Mouse (Mus musculus) CH12.LX (cell line): Measurements from ENCODE around the gene Cradd. TPM values are rescaled to one million over a fixed set of nuclear protein-coding genes. Genes with fewer than 3 reads are reported as not detected.

Experiments used
- DNase-seq: peaks from one replicate; pipeline ENCODE4 v3.0.0-alpha.2; 2013; ENCODE audit errors: extremely low read depth
- H3K27ac ChIP-seq: 2 replicates; pipeline ENCODE4 v1.5.1; 2012; ENCODE audit warnings: low read depth, mild to moderate bottlenecking, control low read depth, moderate library complexity; ENCODE audit not compliant: insufficient read depth
- H3K27me3 ChIP-seq: replicated peaks from 2 replicates; pipeline ENCODE3; 2012; ENCODE audit warnings: inconsistent platforms
- H3K36me3 ChIP-seq, 2 experiments: replicated peaks in 1 of 2; 2 replicates each; pipeline versions ENCODE3 to v1.6.1; 2012; ENCODE audit warnings: inconsistent platforms in 1 of 2, low read length in 1 of 2, mild to moderate bottlenecking in 1 of 2, mixed read lengths in 1 of 2, moderate library complexity in 1 of 2; ENCODE audit not compliant: control insufficient read depth in 1 of 2, insufficient read depth in 1 of 2
- H3K4me1 ChIP-seq, 2 experiments: 2 replicates each; pipeline ENCODE4 v1.6.1; 2012; ENCODE audit warnings: inconsistent platforms in 1 of 2, moderate library complexity in 1 of 2; ENCODE audit not compliant: insufficient read depth in 2 of 2, control insufficient read depth in 1 of 2
- H3K4me2 ChIP-seq: 2 replicates; pipeline ENCODE4 v1.6.1; 2012; ENCODE audit warnings: low read depth, mild to moderate bottlenecking, control low read depth; ENCODE audit not compliant: poor library complexity, insufficient read depth, severe bottlenecking
- H3K4me3 ChIP-seq, 3 experiments: fragments of 150-350 bp in 1 of 3; sonication (generic) in 1 of 3; replicated peaks in 1 of 3; 2 replicates each; pipeline versions ENCODE3 to v1.5.1; 2011 to 2012; ENCODE audit warnings: low read depth in 2 of 3, low read length in 2 of 3, mild to moderate bottlenecking in 2 of 3, moderate library complexity in 2 of 3, control low read depth in 1 of 3, improper control_type of control experiment in 1 of 3, inconsistent platforms in 1 of 3, mixed read lengths in 1 of 3; ENCODE audit not compliant: poor library complexity in 1 of 3
- H3K79me2 ChIP-seq: replicated peaks from 2 replicates; pipeline ENCODE4 v1.6.1; 2012; ENCODE audit warnings: mild to moderate bottlenecking, moderate library complexity; ENCODE audit not compliant: control insufficient read depth, poor library complexity, insufficient read depth, severe bottlenecking; ENCODE audit errors: extremely low read depth
- H3K9ac ChIP-seq: 2 replicates; pipeline ENCODE4 v1.6.1; 2012; ENCODE audit warnings: low read depth, mild to moderate bottlenecking, control low read depth, moderate library complexity; ENCODE audit not compliant: insufficient read depth
- H3K9me3 ChIP-seq: replicated peaks from 2 replicates; pipeline ENCODE3; 2012; ENCODE audit warnings: low read length, inconsistent platforms, mixed read lengths
- BHLHE40 ChIP-seq: IDR thresholded peaks from 2 replicates; pipeline ENCODE4 v1.6.1; 2011; ENCODE audit warnings: mild to moderate bottlenecking, low read depth, low read length, improper control_type of control experiment
- CHD1 ChIP-seq: IDR thresholded peaks from 2 replicates; pipeline ENCODE4 v1.6.1; 2012; ENCODE audit warnings: low read depth, low read length, improper control_type of control experiment, inconsistent platforms
- CHD2 ChIP-seq: IDR thresholded peaks from 2 replicates; pipeline ENCODE4 v1.6.1; 2011; ENCODE audit warnings: low read length, improper control_type of control experiment
- CTCF ChIP-seq, 2 experiments: IDR thresholded peaks in 1 of 2; conservative IDR thresholded peaks in 1 of 2; 2 replicates each; pipeline ENCODE4 v1.5.1; 2011 to 2012; ENCODE audit warnings: low read depth in 2 of 2, low read length in 2 of 2, improper control_type of control experiment in 1 of 2, inconsistent platforms in 1 of 2, mild to moderate bottlenecking in 1 of 2, moderate library complexity in 1 of 2
- ELF1 ChIP-seq: IDR thresholded peaks from 2 replicates; pipeline ENCODE4 v1.6.1; 2014; ENCODE audit warnings: low read depth, mild to moderate bottlenecking, inconsistent platforms, low read length, improper control_type of control experiment
- GABPA ChIP-seq: IDR thresholded peaks from 2 replicates; pipeline ENCODE4 v1.6.1; 2012; ENCODE audit warnings: low read depth, low read length, improper control_type of control experiment, inconsistent platforms; ENCODE audit not compliant: insufficient replicate concordance
- IRF4 ChIP-seq: IDR thresholded peaks from 2 replicates; pipeline ENCODE4 v1.6.1; 2014; ENCODE audit warnings: low read depth, mild to moderate bottlenecking, inconsistent platforms, low read length, improper control_type of control experiment
- JUN ChIP-seq: IDR thresholded peaks from 2 replicates; pipeline ENCODE4 v1.6.1; 2011; ENCODE audit warnings: low read depth, mild to moderate bottlenecking, low read length, improper control_type of control experiment, moderate library complexity; ENCODE audit not compliant: insufficient read depth
- KAT2A ChIP-seq: IDR thresholded peaks from 2 replicates; pipeline ENCODE4 v1.6.1; 2012; ENCODE audit warnings: low read length, improper control_type of control experiment, inconsistent platforms; ENCODE audit not compliant: insufficient replicate concordance
- MAFK ChIP-seq: IDR thresholded peaks from 2 replicates; pipeline ENCODE4 v1.6.1; 2011; ENCODE audit warnings: low read length, improper control_type of control experiment; ENCODE audit not compliant: insufficient replicate concordance
- MXI1 ChIP-seq: IDR thresholded peaks from 2 replicates; pipeline ENCODE4 v1.6.1; 2011; ENCODE audit warnings: mild to moderate bottlenecking, low read depth, low read length, improper control_type of control experiment
- POLR2A ChIP-seq: IDR thresholded peaks from 2 replicates; pipeline ENCODE4 v1.6.1; 2011; ENCODE audit warnings: low read depth, mild to moderate bottlenecking, improper control_type of control experiment, low read length
- POLR2AphosphoS2 ChIP-seq: IDR thresholded peaks from 2 replicates; pipeline ENCODE4 v1.6.1; 2011; ENCODE audit warnings: low read depth, low read length, improper control_type of control experiment
- RAD21 ChIP-seq: IDR thresholded peaks from 2 replicates; pipeline ENCODE4 v1.6.1; 2011; ENCODE audit warnings: low read depth, mild to moderate bottlenecking, low read length, improper control_type of control experiment, moderate library complexity
- SIN3A ChIP-seq: IDR thresholded peaks from 2 replicates; pipeline ENCODE4 v1.6.1; 2012; ENCODE audit warnings: low read length, improper control_type of control experiment, inconsistent platforms
- SMC3 ChIP-seq: IDR thresholded peaks from 2 replicates; pipeline ENCODE4 v1.6.1; 2011; ENCODE audit warnings: low read depth, low read length, improper control_type of control experiment
- UBTF ChIP-seq: IDR thresholded peaks from 2 replicates; pipeline ENCODE4 v1.6.1; 2012; ENCODE audit warnings: low read depth, mild to moderate bottlenecking, inconsistent platforms, low read length, improper control_type of control experiment, moderate library complexity
- USF1 ChIP-seq: IDR thresholded peaks from 2 replicates; pipeline ENCODE4 v1.6.1; 2014; ENCODE audit warnings: low read depth, mild to moderate bottlenecking, inconsistent platforms, low read length, improper control_type of control experiment
- ZC3H11A ChIP-seq: IDR thresholded peaks from 2 replicates; pipeline ENCODE4 v1.6.1; 2012; ENCODE audit warnings: low read depth, mild to moderate bottlenecking, inconsistent platforms, low read length, improper control_type of control experiment
- ZKSCAN1 ChIP-seq: IDR thresholded peaks from 2 replicates; pipeline ENCODE4 v1.6.1; 2012; ENCODE audit warnings: low read depth, inconsistent platforms, low read length, improper control_type of control experiment, borderline replicate concordance
- ZMIZ1 ChIP-seq: IDR thresholded peaks from 2 replicates; pipeline ENCODE4 v1.6.1; 2012; ENCODE audit warnings: low read depth, mild to moderate bottlenecking, inconsistent platforms, low read length, improper control_type of control experiment
- dilution Hi-C: fragments of 300-500 bp; cut with MboI; formaldehyde crosslinking; loops from 2 replicates; pipeline ENCODE4 v1.14.3; 2020; ENCODE audit warnings: low sequenced_read_pairs; ENCODE audit not compliant: extremely low pct_unique_long_range_greater_than_20kb, extremely low pct_ligation_motif_present
- in situ Hi-C: fragments of 300-500 bp; cut with MboI; formaldehyde crosslinking; loops from 3 replicates; pipeline ENCODE4 v1.14.3; 2019; ENCODE audit warnings: low sequenced_read_pairs, low pct_ligation_motif_present, low pct_unique_long_range_greater_than_20kb, mixed read lengths
- polyA plus RNA-seq: library from polyadenylated mRNA; unstranded; fragments of >175 nt; gene quantifications from 2 replicates; pipeline ENCODE4 v1.2.1, GENCODE M21; 2012; ENCODE audit warnings: low read depth; ENCODE audit not compliant: insufficient read length
- total RNA-seq, 2 experiments: library from RNA; depleted of rRNA; stranded (reverse); fragments of 300-350 nt in 1 of 2; fragments of >200 nt in 1 of 2; gene quantifications; 2 replicates each; pipeline ENCODE4 v1.2.3; 2012 to 2014

Cradd gene
- total and polyA plus RNA-seq, 3 experiments, result 5.6 to 8.8 (median 5.6) TPM

- TF ChIP-seq CHD2, result no peak
- TF ChIP-seq ZMIZ1, result no peak
- no peak for TF ChIP-seq ZKSCAN1
- TF ChIP-seq ZC3H11A, result no peak
- TF ChIP-seq POLR2AphosphoS2, result no peak
- Histone ChIP-seq H3K36me3 (peaks cover 0 to 3% of the 10 kb centered on the region in 2 experiments), H3K79me2 (no peaks in the 10 kb centered on the region), H3K9ac (no peak overlapping the region), H3K4me1 (peaks cover 0 to 14% of the 10 kb centered on the region in 2 experiments; a peak in 2 of 4 replicates), H3K9me3 (no peaks in the 10 kb centered on the region), H3K27me3 (no peaks in the 10 kb centered on the region), H3K4me3 (no peak overlapping the region), H3K27ac (no peak overlapping the region), H3K4me2 (no peak overlapping the region)
- DNase-seq, result no peak
- in situ Hi-C loops (no loop called here), dilution Hi-C loops (no loop called here)
Observed at GRCm38 (mm10) chr10:95254046-95254445, 69.9 kb downstream of the Cradd start.

GRCm38 (mm10) chr10:95251674-95252073, 72.3 kb downstream of the Cradd start:
- Histone ChIP-seq H3K79me2 (no peaks in the 10 kb centered on the region), H3K9ac (no peak overlapping the region), H3K4me1 (0 out of 4 replicates have a peak, but pooled peaks cover 0 to 3% of the 10 kb centered on the region in 2 experiments), H3K9me3 (no peaks in the 10 kb centered on the region), H3K27me3 (no peaks in the 10 kb centered on the region), H3K4me2 (no peak overlapping the region), H3K27ac (no peak overlapping the region), H3K36me3 (peaks cover 0 to 3% of the 10 kb centered on the region in 2 experiments), H3K4me3 (no peak overlapping the region)
- dilution Hi-C loops, result no loop called here
- in situ Hi-C loops, result no loop called here
- TF ChIP-seq UBTF, result no peak
- no peak for TF ChIP-seq MAFK
- no peak for TF ChIP-seq ZMIZ1
- TF ChIP-seq ELF1, result no peak
- no peak for TF ChIP-seq SMC3
- TF ChIP-seq USF1, result no peak
- TF ChIP-seq GABPA, result no peak
- TF ChIP-seq BHLHE40, result no peak
- TF ChIP-seq IRF4, result no peak
- no peak for DNase-seq

- Histone ChIP-seq H3K79me2 (no peaks in the 10 kb centered on the region), H3K27me3 (no peaks in the 10 kb centered on the region), H3K36me3 (peaks cover 0 to 3% of the 10 kb centered on the region in 2 experiments), H3K9ac (no peak overlapping the region), H3K27ac (no peak overlapping the region), H3K4me2 (no peak overlapping the region), H3K9me3 (no peaks in the 10 kb centered on the region), H3K4me3 (no peak overlapping the region), H3K4me1 (peaks cover 0 to 9% of the 10 kb centered on the region in 2 experiments; a peak in 1 of 4 replicates)
- dilution Hi-C loops, result no loop called here
- in situ Hi-C loops, result no loop called here
- DNase-seq, result no peak
- TF ChIP-seq RAD21 (no peak), KAT2A (no peak), POLR2A (no peak), CTCF (conservative IDR thresholded peaks at IDR 0.05 in 1 of 2, IDR thresholded peaks at IDR 0.05 in 1 of 2; ENCODE audit: low read depth in 2 of 2, low read length in 2 of 2) (no peak), JUN (no peak), SMC3 (no peak), CHD1 (no peak), MAFK (no peak), SIN3A (no peak), MXI1 (no peak), UBTF (no peak), BHLHE40 (no peak)
Observed at GRCm38 (mm10) chr10:95248362-95248761, 75.6 kb downstream of the Cradd start.
